Mouse (Mus musculus): ENCODE data around the gene Dcaf11. TPM values are rescaled to one million over a fixed set of nuclear protein-coding genes. Genes with fewer than 3 reads are reported as not detected.

Gene Dcaf11
- total RNA-seq, 2 experiments from 2014 or later: 84.6 to 91.6 TPM

- no peak for DNase-seq (ENCODE audit: low spot score in 2 of 2)
These were observed 5.2 kb upstream of the Dcaf11 start for GRCm38 (mm10) chr14:55554635-55555034.

GRCm38 (mm10) chr14:55555788-55556187, 4.0 kb upstream of the Dcaf11 start:
- DNase-seq (ENCODE audit: low spot score in 2 of 2): no peak

GRCm38 (mm10) chr14:55557003-55557402, 2.8 kb upstream of the Dcaf11 start:
- DNase-seq (ENCODE audit: low spot score in 2 of 2): peak; percentile 43 to 67

- no peak for DNase-seq (ENCODE audit: low spot score in 2 of 2)
These were observed 2.2 kb upstream of the Dcaf11 start for GRCm38 (mm10) chr14:55557587-55557986.

DNA sequence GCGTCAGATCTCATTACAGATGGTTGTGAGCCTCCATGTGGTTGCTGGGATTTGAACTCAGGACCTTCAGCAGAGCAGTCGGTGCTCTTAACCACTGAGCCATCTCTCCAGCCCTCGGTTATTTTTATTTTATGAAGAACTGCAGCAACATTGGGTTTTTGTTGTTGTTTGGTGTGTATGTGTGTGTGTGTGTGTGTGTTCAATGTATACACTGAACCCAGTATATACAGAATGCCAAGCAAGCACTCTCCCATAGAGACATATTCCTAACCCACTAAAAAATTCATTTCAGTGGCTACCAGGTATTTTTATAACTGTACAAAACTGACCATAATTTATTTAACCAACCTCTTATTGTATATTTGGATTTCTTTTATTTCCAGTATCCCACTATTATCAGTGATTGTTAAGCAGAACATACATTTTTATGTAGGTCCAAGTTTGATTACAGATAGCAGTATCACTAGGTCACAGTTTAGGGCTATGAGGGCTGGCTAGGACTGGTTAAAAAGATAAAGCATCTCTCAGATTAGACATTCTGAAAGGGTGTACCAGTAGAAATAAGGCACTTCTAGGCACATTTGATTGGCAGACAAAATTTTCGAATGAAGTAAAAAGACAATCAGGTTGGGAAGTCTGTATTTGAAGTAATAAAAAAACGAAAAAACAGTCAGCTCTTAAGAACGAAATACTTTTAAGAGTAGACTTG, 912 bp upstream of the Dcaf11 start:
- no peak for DNase-seq (ENCODE audit: low spot score in 2 of 2)

- peak; percentile 91 to 99 for DNase-seq (ENCODE audit: low spot score in 2 of 2)
These were observed 632 bp downstream of the Dcaf11 start, which contains the start of gene A730061H03Rik for GRCm38 (mm10) chr14:55560202-55561073. A730061H03Rik (minus strand) TSS chr14:55560406.

- DNase-seq (ENCODE audit: low spot score in 2 of 2): no peak
These were observed 2.1 kb downstream of the Dcaf11 start for GRCm38 (mm10) chr14:55561860-55562259.

DNA sequence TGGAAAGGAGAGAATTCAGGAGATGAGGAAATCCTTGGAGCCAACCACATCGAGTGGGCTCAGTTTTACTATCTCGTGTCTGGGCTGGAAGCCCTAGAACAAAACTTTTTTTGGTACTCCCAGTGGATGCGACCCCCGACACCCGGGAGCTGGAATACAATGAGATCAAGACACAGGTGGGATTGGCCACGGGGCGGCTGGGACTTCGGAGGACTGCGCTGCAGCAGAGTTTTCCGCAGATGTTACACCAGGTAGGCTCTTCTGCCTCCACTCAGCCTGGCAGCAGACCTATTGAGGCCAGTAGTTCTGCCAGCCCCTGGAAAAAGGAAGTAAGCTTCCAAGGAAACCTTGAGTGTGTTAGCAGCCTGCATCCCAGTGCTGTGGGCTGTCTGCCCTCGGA, 3.4 kb downstream of the Dcaf11 start:
- no peak for DNase-seq (ENCODE audit: low spot score in 2 of 2)

GRCm38 (mm10) chr14:55565748-55566147, 5.9 kb downstream of the Dcaf11 start:
- DNase-seq (ENCODE audit: low spot score in 2 of 2): no peak

DNA sequence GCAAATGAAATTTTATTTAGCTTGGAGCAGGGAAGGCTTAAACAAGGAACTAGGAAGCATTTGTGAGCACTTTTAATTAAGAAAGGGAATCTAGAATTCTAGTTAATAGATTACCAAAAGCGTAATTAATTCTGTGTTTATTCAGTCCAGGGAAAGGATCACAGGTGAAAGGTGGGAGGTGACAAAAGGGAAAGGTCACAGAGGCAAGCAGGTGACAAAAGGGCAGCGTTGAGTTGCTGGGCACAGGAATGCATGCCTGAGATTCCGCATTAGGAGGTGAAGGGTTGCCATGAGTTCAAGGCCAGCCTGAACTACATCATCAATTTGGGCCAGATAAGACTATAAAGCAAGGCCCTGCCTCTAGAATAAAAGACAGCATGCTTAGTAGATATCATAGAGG, 7.7 kb downstream of the Dcaf11 start:
- DNase-seq (ENCODE audit: low spot score in 2 of 2): no peak

- no peak for DNase-seq (ENCODE audit: low spot score in 2 of 2)
These were observed 10.8 kb downstream of the Dcaf11 start for GRCm38 (mm10) chr14:55570588-55570987.

DNA sequence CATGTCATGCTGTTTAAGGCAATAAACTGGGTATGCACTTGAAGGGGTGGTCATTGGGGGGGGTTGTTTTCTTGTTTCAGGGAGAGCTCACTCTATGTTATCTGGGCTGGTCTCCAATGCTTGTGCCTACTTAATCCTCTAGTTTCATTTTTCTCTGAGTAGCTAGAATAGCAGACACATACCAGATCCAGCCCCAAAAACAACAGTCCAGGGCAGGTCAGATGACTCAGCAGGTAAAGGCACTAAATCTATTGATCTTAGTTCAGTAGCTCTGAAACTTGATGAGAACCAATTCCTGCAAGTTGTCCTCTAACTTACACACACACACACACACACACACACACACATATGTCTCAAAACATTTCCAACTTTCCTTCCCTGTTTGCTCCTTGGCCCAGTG, 12.0 kb downstream of the Dcaf11 start:
- no peak for DNase-seq (ENCODE audit: low spot score in 2 of 2)

DNA sequence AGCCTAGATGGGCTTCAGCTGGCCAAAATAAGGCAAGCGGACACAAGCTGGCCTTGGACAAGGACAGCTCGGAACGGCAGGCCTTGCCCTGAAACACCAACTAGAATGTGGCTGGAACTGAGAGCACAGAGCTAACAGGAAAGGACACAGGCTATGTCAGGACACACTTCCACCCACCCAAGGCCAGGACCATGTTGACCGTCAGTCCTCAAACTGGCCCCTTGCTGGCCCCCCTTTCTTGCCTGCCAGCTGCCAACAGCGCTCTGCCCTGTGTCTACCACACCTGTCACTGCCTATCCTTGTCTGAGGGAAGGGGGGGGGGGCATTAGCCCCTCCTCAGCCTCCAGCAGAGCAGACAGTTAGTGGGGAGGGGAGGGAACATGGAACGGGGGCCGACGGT, 15.5 kb downstream of the Dcaf11 start, which contains the start of gene Fitm1:
Gene Fitm1, plus strand, starts transcription at position 316 of the 400 bp plus-strand sequence.
- DNase-seq (ENCODE audit: low spot score in 2 of 2): no peak

DNA sequence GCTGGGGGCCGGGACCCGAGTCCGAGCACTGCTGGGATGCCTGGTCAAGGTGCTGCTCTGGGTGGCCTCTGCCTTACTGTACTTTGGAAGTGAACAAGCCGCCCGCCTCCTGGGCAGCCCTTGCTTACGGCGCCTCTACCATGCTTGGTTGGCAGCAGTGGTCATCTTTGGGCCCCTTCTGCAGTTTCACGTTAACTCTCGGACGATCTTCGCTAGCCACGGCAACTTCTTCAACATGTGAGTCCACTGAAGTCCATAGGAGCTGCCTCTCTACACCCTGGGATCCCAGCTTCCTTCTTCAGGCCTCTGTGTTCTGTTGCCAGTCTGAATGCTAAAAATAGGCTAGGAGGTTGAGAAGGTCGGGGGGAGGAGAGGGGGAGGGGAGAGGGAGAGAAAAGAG, 15.9 kb downstream of the Dcaf11 start:
- no peak for DNase-seq (ENCODE audit: low spot score in 2 of 2)

GRCm38 (mm10) chr14:55576376-55576775, 16.6 kb downstream of the Dcaf11 start:
- DNase-seq (ENCODE audit: low spot score in 2 of 2): no peak

GRCm38 (mm10) chr14:55577871-55578667, 18.3 kb downstream of the Dcaf11 start, which contains the start of gene Psme1:
Psme1 (plus strand) TSS chr14:55578123.
- DNase-seq (ENCODE audit: low spot score in 2 of 2): peak; percentile 58 to 70

DNA sequence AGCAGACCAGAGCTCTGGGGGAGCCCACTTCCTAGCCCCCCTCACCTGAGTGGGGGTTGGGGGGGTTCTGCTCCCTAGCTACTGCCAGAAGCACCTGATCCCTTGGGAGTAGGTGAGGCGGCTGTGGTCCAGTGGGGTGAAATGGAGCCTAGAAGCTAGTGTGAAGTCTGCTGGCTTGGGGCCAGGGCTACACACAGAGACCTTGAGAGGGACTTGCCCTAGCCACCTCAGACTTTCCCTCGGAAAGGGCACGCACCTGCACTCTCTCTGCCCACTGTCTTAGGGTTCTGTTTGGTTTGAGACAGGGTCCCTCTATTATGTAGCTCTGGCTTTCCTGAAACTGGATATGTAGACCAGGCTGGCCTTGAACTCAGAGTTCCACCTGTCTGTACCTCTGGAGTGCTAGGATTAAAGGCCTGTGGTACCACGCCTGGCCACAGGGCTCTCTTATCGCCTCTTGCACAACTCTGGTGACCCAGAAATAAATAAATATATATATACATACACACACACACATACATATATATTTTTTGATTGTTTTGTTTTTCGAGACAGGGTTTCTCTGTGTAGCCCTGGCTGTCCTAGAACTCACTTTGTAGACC, 19.0 kb downstream of the Dcaf11 start:
- DNase-seq (ENCODE audit: low spot score in 2 of 2): peak in 1 of 2 experiments; percentile 48

DNA sequence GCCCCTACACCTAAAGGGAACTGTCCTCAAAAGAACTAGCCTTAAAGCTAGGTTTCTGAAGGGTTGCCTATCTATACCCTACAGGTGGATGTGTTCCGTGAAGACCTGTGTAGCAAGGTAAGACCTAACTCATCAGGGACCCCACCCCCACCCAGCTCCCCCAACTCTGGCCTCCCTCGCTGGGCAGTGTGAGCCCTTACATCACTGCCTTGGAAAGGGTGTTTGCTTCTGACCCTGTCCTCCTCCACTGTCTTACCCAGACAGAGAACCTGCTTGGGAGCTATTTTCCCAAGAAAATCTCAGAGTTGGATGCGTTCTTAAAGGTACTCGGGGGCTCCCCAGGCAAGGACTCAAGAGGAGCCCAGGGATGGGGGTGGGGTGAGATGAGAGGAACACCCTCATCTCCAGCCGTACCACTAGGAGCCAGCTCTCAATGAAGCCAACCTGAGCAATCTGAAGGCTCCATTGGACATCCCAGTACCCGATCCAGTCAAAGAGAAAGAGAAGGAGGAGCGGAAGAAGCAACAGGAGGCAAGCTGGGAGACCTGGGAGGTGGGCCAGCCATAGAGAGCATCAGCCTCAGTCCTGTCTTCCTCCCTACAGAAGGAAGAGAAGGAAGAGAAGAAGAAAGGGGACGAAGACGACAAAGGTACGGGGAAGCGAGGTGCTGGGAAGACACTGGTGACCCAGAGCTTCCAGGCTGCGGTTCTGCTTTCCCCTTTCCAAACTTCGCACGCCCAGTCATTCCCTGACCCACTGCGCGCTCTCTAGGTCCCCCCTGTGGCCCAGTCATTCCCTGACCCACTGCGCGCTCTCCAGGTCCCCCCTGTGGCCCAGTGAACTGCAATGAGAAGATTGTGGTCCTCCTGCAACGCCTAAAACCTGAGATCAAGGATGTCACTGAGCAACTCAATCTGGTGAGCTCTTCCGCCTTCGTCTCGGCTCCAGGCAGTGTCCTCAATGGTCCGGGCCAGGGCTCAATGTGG, 20.0 kb downstream of the Dcaf11 start:
- no peak for DNase-seq (ENCODE audit: low spot score in 2 of 2)

DNA sequence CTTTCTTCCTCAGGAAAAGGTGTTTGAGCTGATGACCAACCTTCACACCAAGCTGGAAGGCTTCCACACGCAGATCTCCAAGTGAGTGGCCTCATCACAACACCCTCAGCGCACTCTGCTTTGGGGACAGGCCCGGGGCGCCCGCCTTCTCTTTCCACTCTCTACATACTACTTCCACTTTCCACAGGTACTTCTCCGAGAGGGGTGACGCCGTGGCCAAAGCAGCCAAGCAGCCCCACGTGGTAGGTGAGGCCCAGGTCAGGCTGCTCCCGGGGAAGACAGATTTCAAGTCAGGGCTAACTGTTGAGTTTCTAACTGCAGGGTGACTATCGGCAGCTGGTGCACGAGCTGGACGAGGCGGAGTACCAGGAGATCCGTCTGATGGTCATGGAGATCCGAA, 20.9 kb downstream of the Dcaf11 start:
- no peak for DNase-seq (ENCODE audit: low spot score in 2 of 2)
